Mouse (Mus musculus) embryo, embryonic 10 days (tissue): Measurements from ENCODE around the gene Itga6.

Experiments
- DNase-seq: peaks from one replicate; pipeline ENCODE4 v3.0.0-alpha.2; 2015; ENCODE audit warnings: low spot score

The Itga6 gene

GRCm38 (mm10) chr2:71764961-71765735 is 19.7 kb downstream of the Itga6 start:
- DNase-seq, result no peak

GRCm38 (mm10) chr2:71766007-71766406 is 20.6 kb downstream of the Itga6 start:
- no peak for DNase-seq

- no peak for DNase-seq
These were observed 21.7 kb downstream of the Itga6 start for GRCm38 (mm10) chr2:71767019-71767610.

GRCm38 (mm10) chr2:71771762-71772161 is 26.3 kb downstream of the Itga6 start:
- no peak for DNase-seq

- no peak for DNase-seq
These were observed 28.3 kb downstream of the Itga6 start for GRCm38 (mm10) chr2:71773714-71774113.

- no peak for DNase-seq
These were observed 29.0 kb downstream of the Itga6 start for GRCm38 (mm10) chr2:71774246-71774951.

GRCm38 (mm10) chr2:71775201-71775611 is 29.8 kb downstream of the Itga6 start:
- peak; percentile 44 for DNase-seq

- DNase-seq, result peak; percentile 25
These were observed 34.0 kb downstream of the Itga6 start for GRCm38 (mm10) chr2:71779266-71779888.

- peak; percentile 21 for DNase-seq
These were observed 34.6 kb downstream of the Itga6 start for GRCm38 (mm10) chr2:71780016-71780415.

- no peak for DNase-seq
These were observed 39.8 kb downstream of the Itga6 start for GRCm38 (mm10) chr2:71785260-71785659.

- no peak for DNase-seq
These were observed 40.6 kb downstream of the Itga6 start for GRCm38 (mm10) chr2:71786060-71786459.

GRCm38 (mm10) chr2:71786591-71787155 is 41.3 kb downstream of the Itga6 start:
- peak; percentile 82 for DNase-seq

- peak; percentile 47 for DNase-seq
These were observed 41.8 kb downstream of the Itga6 start for GRCm38 (mm10) chr2:71787156-71787590.

GRCm38 (mm10) chr2:71787591-71788460 is 42.4 kb downstream of the Itga6 start:
- DNase-seq, result peak; percentile 65

- no peak for DNase-seq
These were observed 45.3 kb downstream of the Itga6 start for GRCm38 (mm10) chr2:71790752-71791151.

- DNase-seq, result no peak
These were observed 45.8 kb downstream of the Itga6 start for GRCm38 (mm10) chr2:71791203-71791602.

GRCm38 (mm10) chr2:71794139-71794538 is 48.7 kb downstream of the Itga6 start:
- no peak for DNase-seq

GRCm38 (mm10) chr2:71796787-71797186 is 51.4 kb downstream of the Itga6 start:
- DNase-seq, result no peak

- DNase-seq, result no peak
These were observed 55.4 kb downstream of the Itga6 start for GRCm38 (mm10) chr2:71800798-71801197.

- DNase-seq, result no peak
These were observed 56.3 kb downstream of the Itga6 start for GRCm38 (mm10) chr2:71801691-71802090.

GRCm38 (mm10) chr2:71802131-71802530 is 56.7 kb downstream of the Itga6 start:
- DNase-seq, result no peak
